Mouse (Mus musculus): ENCODE data around the gene Kcnt2. TPM values are rescaled to one million over a fixed set of nuclear protein-coding genes. Genes with fewer than 3 reads are reported as not detected.
A peak's percentile ranks its signal among the peaks of the same experiment; 100 is the strongest.

Gene Kcnt2
- total RNA-seq (2014; rRNA removed) = 8.9 and 12.5 TPM in 2 replicates
- 1.9 and 2.4 TPM in 2 replicates for polyA plus RNA-seq (2015; fragmentation: Nextera tagmentation; extraction: Ambion mirVana)

GRCm38 (mm10) chr1:140245876-140246597 is at the start of gene Kcnt2:
Gene Kcnt2, plus strand, starts transcription at chr1:140246158.
- WGBS = 1% methylated on average over 20 of the region's 21 CpGs
- Histone ChIP-seq H3K9ac (peak within 1 kb of the TSS; percentile 56), H3K9me3 (ENCODE audit: low read length) (no peaks in the 10 kb centered on the region), H3K4me3 (ENCODE audit: low read depth, low read length) (peak within 1 kb of the TSS; percentile 59), H3K36me3 (ENCODE audit: insufficient read depth) (no peaks in the 10 kb centered on the region), H3K4me1 (ENCODE audit: insufficient read depth) (no peaks in the 10 kb centered on the region), H3K27me3 (ENCODE audit: insufficient read depth, low read length) (no peaks in the 10 kb centered on the region), H3K4me2 (ENCODE audit: low read depth) (peak within 1 kb of the TSS; percentile 65), H3K27ac (ENCODE audit: low read depth, low read length) (no peak within 1 kb of the TSS)
- ATAC-seq (peak; percentile 72), DNase-seq (peak; percentile 38)
- no peak for TF ChIP-seq CTCF (IDR thresholded peaks at IDR 0.05; ENCODE audit: low read depth)

- H3K27ac ChIP-seq (ENCODE audit: low read depth, low read length) = no peak overlapping the region
- H3K27me3 ChIP-seq (ENCODE audit: insufficient read depth, low read length) = no peaks in the 10 kb centered on the region
- H3K36me3 ChIP-seq (ENCODE audit: insufficient read depth) = no peaks in the 10 kb centered on the region
- 71% methylated on average over 2 of the region's 2 CpGs for WGBS
- DNase-seq = no peak
- H3K9ac ChIP-seq = no peak overlapping the region
- H3K4me1 ChIP-seq (ENCODE audit: insufficient read depth) = no peaks in the 10 kb centered on the region
- H3K4me2 ChIP-seq (ENCODE audit: low read depth) = no peak overlapping the region
- H3K9me3 ChIP-seq (ENCODE audit: low read length) = no peaks in the 10 kb centered on the region
- ATAC-seq = no peak
- no peak overlapping the region for H3K4me3 ChIP-seq (ENCODE audit: low read depth, low read length)
- no peak for TF ChIP-seq CTCF (IDR thresholded peaks at IDR 0.05; ENCODE audit: low read depth)
Measured at GRCm38 (mm10) chr1:140205329-140205728, 40.6 kb upstream of the Kcnt2 start.

- no peaks in the 10 kb centered on the region for H3K9me3 ChIP-seq (ENCODE audit: low read length)
- H3K27ac ChIP-seq (ENCODE audit: low read depth, low read length) = no peak overlapping the region
- H3K4me3 ChIP-seq (ENCODE audit: low read depth, low read length) = no peak overlapping the region
- DNase-seq (no peak), ATAC-seq (no peak)
- TF ChIP-seq CTCF (IDR thresholded peaks at IDR 0.05; ENCODE audit: low read depth) = no peak
- H3K4me2 ChIP-seq (ENCODE audit: low read depth) = no peak overlapping the region
- WGBS = 59% methylated on average over 3 of the region's 3 CpGs
- no peaks in the 10 kb centered on the region for H3K36me3 ChIP-seq (ENCODE audit: insufficient read depth)
- no peaks in the 10 kb centered on the region for H3K4me1 ChIP-seq (ENCODE audit: insufficient read depth)
- no peak overlapping the region for H3K9ac ChIP-seq
- no peaks in the 10 kb centered on the region for H3K27me3 ChIP-seq (ENCODE audit: insufficient read depth, low read length)
Measured at GRCm38 (mm10) chr1:140225221-140225620, 20.7 kb upstream of the Kcnt2 start.

GRCm38 (mm10) chr1:140226673-140227072 is 19.3 kb upstream of the Kcnt2 start:
- H3K4me2 ChIP-seq (ENCODE audit: low read depth) = no peak overlapping the region
- no peak for DNase-seq
- no peak for ATAC-seq
- H3K27me3 ChIP-seq (ENCODE audit: insufficient read depth, low read length) = no peaks in the 10 kb centered on the region
- no peak for TF ChIP-seq CTCF (IDR thresholded peaks at IDR 0.05; ENCODE audit: low read depth)
- no peaks in the 10 kb centered on the region for H3K36me3 ChIP-seq (ENCODE audit: insufficient read depth)
- H3K4me1 ChIP-seq (ENCODE audit: insufficient read depth) = no peaks in the 10 kb centered on the region
- H3K9me3 ChIP-seq (ENCODE audit: low read length) = no peaks in the 10 kb centered on the region
- H3K4me3 ChIP-seq (ENCODE audit: low read depth, low read length) = no peak overlapping the region
- no peak overlapping the region for H3K27ac ChIP-seq (ENCODE audit: low read depth, low read length)
- 77% methylated on average over 8 of the region's 8 CpGs for WGBS
- no peak overlapping the region for H3K9ac ChIP-seq

GRCm38 (mm10) chr1:140245465-140245864 is 493 bp upstream of the Kcnt2 start:
- 3% methylated on average over 17 of the region's 17 CpGs for WGBS
- ATAC-seq = peak; percentile 98
- H3K9me3 ChIP-seq (ENCODE audit: low read length) = no peaks in the 10 kb centered on the region
- no peak for TF ChIP-seq CTCF (IDR thresholded peaks at IDR 0.05; ENCODE audit: low read depth)
- no peaks in the 10 kb centered on the region for H3K27me3 ChIP-seq (ENCODE audit: insufficient read depth, low read length)
- H3K4me2 ChIP-seq (ENCODE audit: low read depth) = peak overlapping the region; percentile 65
- peak overlapping the region; percentile 59 for H3K4me3 ChIP-seq (ENCODE audit: low read depth, low read length)
- peak overlapping the region; percentile 56 for H3K9ac ChIP-seq
- peak; percentile 71 for DNase-seq
- no peaks in the 10 kb centered on the region for H3K4me1 ChIP-seq (ENCODE audit: insufficient read depth)
- no peak overlapping the region for H3K27ac ChIP-seq (ENCODE audit: low read depth, low read length)
- no peaks in the 10 kb centered on the region for H3K36me3 ChIP-seq (ENCODE audit: insufficient read depth)

- 66% methylated on average over 3 of the region's 3 CpGs for WGBS
- Histone ChIP-seq H3K9ac (no peak overlapping the region), H3K4me3 (ENCODE audit: low read depth, low read length) (no peak overlapping the region), H3K4me1 (ENCODE audit: insufficient read depth) (no peaks in the 10 kb centered on the region), H3K4me2 (ENCODE audit: low read depth) (no peak overlapping the region), H3K27me3 (ENCODE audit: insufficient read depth, low read length) (no peaks in the 10 kb centered on the region), H3K9me3 (ENCODE audit: low read length) (no peaks in the 10 kb centered on the region), H3K36me3 (ENCODE audit: insufficient read depth) (no peaks in the 10 kb centered on the region), H3K27ac (ENCODE audit: low read depth, low read length) (no peak overlapping the region)
- no peak for TF ChIP-seq CTCF (IDR thresholded peaks at IDR 0.05; ENCODE audit: low read depth)
- DNase-seq (no peak), ATAC-seq (no peak)
Measured at GRCm38 (mm10) chr1:140264696-140265095, 18.7 kb downstream of the Kcnt2 start.

- Histone ChIP-seq H3K9ac (no peak overlapping the region), H3K4me3 (ENCODE audit: low read depth, low read length) (no peak overlapping the region), H3K9me3 (ENCODE audit: low read length) (no peaks in the 10 kb centered on the region), H3K36me3 (ENCODE audit: insufficient read depth) (no peaks in the 10 kb centered on the region), H3K27me3 (ENCODE audit: insufficient read depth, low read length) (no peaks in the 10 kb centered on the region), H3K4me2 (ENCODE audit: low read depth) (no peak overlapping the region), H3K27ac (ENCODE audit: low read depth, low read length) (no peak overlapping the region), H3K4me1 (ENCODE audit: insufficient read depth) (no peaks in the 10 kb centered on the region)
- DNase-seq (no peak), ATAC-seq (no peak)
- 70% methylated on average over 5 of the region's 5 CpGs for WGBS
- TF ChIP-seq CTCF (IDR thresholded peaks at IDR 0.05; ENCODE audit: low read depth) = no peak
Measured at GRCm38 (mm10) chr1:140266047-140266446, 20.1 kb downstream of the Kcnt2 start.

All from forebrain, postnatal 0 days (tissue).